8 mouse cellular contexts compared by ENCODE assay signal in the genomic region with DNA sequence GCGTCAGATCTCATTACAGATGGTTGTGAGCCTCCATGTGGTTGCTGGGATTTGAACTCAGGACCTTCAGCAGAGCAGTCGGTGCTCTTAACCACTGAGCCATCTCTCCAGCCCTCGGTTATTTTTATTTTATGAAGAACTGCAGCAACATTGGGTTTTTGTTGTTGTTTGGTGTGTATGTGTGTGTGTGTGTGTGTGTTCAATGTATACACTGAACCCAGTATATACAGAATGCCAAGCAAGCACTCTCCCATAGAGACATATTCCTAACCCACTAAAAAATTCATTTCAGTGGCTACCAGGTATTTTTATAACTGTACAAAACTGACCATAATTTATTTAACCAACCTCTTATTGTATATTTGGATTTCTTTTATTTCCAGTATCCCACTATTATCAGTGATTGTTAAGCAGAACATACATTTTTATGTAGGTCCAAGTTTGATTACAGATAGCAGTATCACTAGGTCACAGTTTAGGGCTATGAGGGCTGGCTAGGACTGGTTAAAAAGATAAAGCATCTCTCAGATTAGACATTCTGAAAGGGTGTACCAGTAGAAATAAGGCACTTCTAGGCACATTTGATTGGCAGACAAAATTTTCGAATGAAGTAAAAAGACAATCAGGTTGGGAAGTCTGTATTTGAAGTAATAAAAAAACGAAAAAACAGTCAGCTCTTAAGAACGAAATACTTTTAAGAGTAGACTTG. TPM values are rescaled to one million over a fixed set of nuclear protein-coding genes. Genes with fewer than 3 reads are reported as not detected.
DNase-seq lines count a peak whose midpoint lies in the region; ATAC-seq and TF ChIP-seq lines count a peak whose summit lies in the region.
"Had no signal": no experiment of that assay in that cellular context is flagged by ENCODE, and none has a peak within 500 bp of the region (broad histone marks: within the 10 kb centered on the region; RNA-seq: fewer than 3 reads in every experiment).

No protein-coding gene starts in this region.

- no peaks in the 10 kb centered on the region for H3K27me3 ChIP-seq in forebrain, postnatal 0 days (ENCODE audit: insufficient read depth, low read length)
- no peaks in the 10 kb centered on the region for H3K27me3 ChIP-seq in liver, embryonic 14.5 days (ENCODE audit: control insufficient read depth, insufficient read depth, low read length)

- no peak overlapping the region for H3K27ac ChIP-seq in forebrain, postnatal 0 days (ENCODE audit: low read depth, low read length)
- peak overlapping the region; percentile 94 for H3K27ac ChIP-seq in liver, embryonic 14.5 days

- no peaks in the 10 kb centered on the region for H3K9me3 ChIP-seq in forebrain, postnatal 0 days (ENCODE audit: low read length)
- H3K9me3 ChIP-seq in liver, embryonic 14.5 days (ENCODE audit: control insufficient read depth, low read length): no peaks in the 10 kb centered on the region

- TF ChIP-seq CTCF in forebrain, postnatal 0 days (IDR thresholded peaks at IDR 0.05; ENCODE audit: low read depth): no peak; the same call in 1 of the 2 replicates
- no peak for TF ChIP-seq CTCF in liver, embryonic 14.5 days (IDR thresholded peaks at IDR 0.05; ENCODE audit: low read depth)

- DNase-seq in 416B (ENCODE audit: low read depth) (peak; percentile 45), A20 (ENCODE audit: low read depth, low spot score) (peak; percentile 52)
- no peak for DNase-seq in forebrain, postnatal 0 days
- peak; percentile 73 to 80 (median 74) for DNase-seq in liver, embryonic 14.5 days (ENCODE audit: low read depth in 3 of 3, low spot score in 3 of 3)
- no peak for DNase-seq in thymus, postnatal 10 days (ENCODE audit: low spot score in 2 of 2)
- no peak for DNase-seq in cerebellum, adult 9-11 months
- DNase-seq in thymus, postnatal 14 days: no peak

- peak; percentile 95 for TF ChIP-seq EP300 in liver, embryonic 14.5 days (IDR thresholded peaks at IDR 0.05; ENCODE audit: low read depth)

- H3K36me3 ChIP-seq in forebrain, postnatal 0 days (ENCODE audit: insufficient read depth): peaks cover 6% of the 10 kb centered on the region
- H3K36me3 ChIP-seq in liver, embryonic 14.5 days (replicated peaks; ENCODE audit: control insufficient read depth, insufficient read depth, low read depth): peaks cover 3% of the 10 kb centered on the region

- peak overlapping the region; percentile 58 for H3K4me3 ChIP-seq in forebrain, postnatal 0 days (ENCODE audit: low read depth, low read length)
- H3K4me3 ChIP-seq in liver, embryonic 14.5 days (ENCODE audit: insufficient read depth in 1 of 2, low read depth in 2 of 2, low read length in 2 of 2): peak overlapping the region; percentile 83; a peak in 3 of 4 replicates

- peaks cover 9% of the 10 kb centered on the region for H3K4me1 ChIP-seq in forebrain, postnatal 0 days (ENCODE audit: insufficient read depth)
- H3K4me1 ChIP-seq in liver, embryonic 14.5 days (replicated peaks; ENCODE audit: control insufficient read depth in 2 of 2, insufficient read depth in 2 of 2, low read length in 1 of 2): peaks cover 33 to 42% of the 10 kb centered on the region in 2 experiments

- ATAC-seq in forebrain, postnatal 0 days: no peak
- peak; percentile 21 for ATAC-seq in liver, embryonic 14.5 days (ENCODE audit: insufficient read depth)

- no peak overlapping the region for H3K9ac ChIP-seq in forebrain, postnatal 0 days
- peak overlapping the region; percentile 98 for H3K9ac ChIP-seq in liver, embryonic 14.5 days (replicated peaks)

- H3K4me2 ChIP-seq in forebrain, postnatal 0 days (ENCODE audit: low read depth): peak overlapping the region; percentile 74
- H3K4me2 ChIP-seq in liver, embryonic 14.5 days (ENCODE audit: low read depth): peak overlapping the region; percentile 97

- 55% methylated on average over 6 of the region's 6 CpGs for WGBS in forebrain, postnatal 0 days
- 28% methylated on average over 6 of the region's 6 CpGs for WGBS in liver, embryonic 14.5 days (ENCODE audit: insufficient replicate concordance)

RNA-seq across cellular contexts. Expression of a gene that starts 0.9 kb away (rescaled TPM):
- 101 and 104 TPM in 2 replicates for total RNA-seq in forebrain, postnatal 0 days (2014; rRNA removed)
- 89.4 and 103 TPM in 2 replicates for polyA plus RNA-seq in forebrain, postnatal 0 days (2015; fragmentation: Nextera tagmentation; extraction: Ambion mirVana)
- 25.4 and 30.9 TPM in 2 replicates for polyA plus RNA-seq in liver, embryonic 14.5 days (2012; rRNA removed)
- polyA plus RNA-seq in liver, embryonic 14.5 days (2014; fragmentation: Nextera tagmentation; extraction: Ambion mirVana): 47.5 and 51.2 TPM in 2 replicates

RNA-seq across cellular contexts. Expression of a gene that starts 1.3 kb away (rescaled TPM):
- not detected in 2 replicates for total RNA-seq in forebrain, postnatal 0 days (2014; rRNA removed)
- polyA plus RNA-seq in forebrain, postnatal 0 days (2015; fragmentation: Nextera tagmentation; extraction: Ambion mirVana): not detected in 2 replicates
- 0.95 and 1.3 TPM in 2 replicates for polyA plus RNA-seq in liver, embryonic 14.5 days (2012; rRNA removed)
- polyA plus RNA-seq in liver, embryonic 14.5 days (2014; fragmentation: Nextera tagmentation; extraction: Ambion mirVana): 1.8 and 2.1 TPM in 2 replicates
- total RNA-seq: hematopoietic stem cell, adult 5-6 weeks had no signal

RNA-seq across cellular contexts. Expression of a gene that starts 16.5 kb away (rescaled TPM):
- 0.23 TPM in 1 of 2 replicates, not detected in the other for total RNA-seq in forebrain, postnatal 0 days (2014; rRNA removed)
- 0.20 and 0.22 TPM in 2 replicates for polyA plus RNA-seq in forebrain, postnatal 0 days (2015; fragmentation: Nextera tagmentation; extraction: Ambion mirVana)
- 0.19 and 0.38 TPM in 2 replicates for polyA plus RNA-seq in liver, embryonic 14.5 days (2012; rRNA removed)
- polyA plus RNA-seq in liver, embryonic 14.5 days (2014; fragmentation: Nextera tagmentation; extraction: Ambion mirVana): 0.37 and 0.58 TPM in 2 replicates
- total RNA-seq: hematopoietic stem cell, adult 5-6 weeks had no signal

RNA-seq across cellular contexts. Expression of a gene that starts 18.8 kb away (rescaled TPM):
- total RNA-seq in forebrain, postnatal 0 days (2014; rRNA removed): 23.6 and 24.5 TPM in 2 replicates
- 9.8 and 12.5 TPM in 2 replicates for polyA plus RNA-seq in forebrain, postnatal 0 days (2015; fragmentation: Nextera tagmentation; extraction: Ambion mirVana)
- 19.6 and 21.9 TPM in 2 replicates for polyA plus RNA-seq in liver, embryonic 14.5 days (2012; rRNA removed)
- 15.6 and 20.6 TPM in 2 replicates for polyA plus RNA-seq in liver, embryonic 14.5 days (2014; fragmentation: Nextera tagmentation; extraction: Ambion mirVana)

RNA-seq across cellular contexts. Expression of a gene that starts 19.0 kb away (rescaled TPM):
- 136 and 138 TPM in 2 replicates for total RNA-seq in forebrain, postnatal 0 days (2014; rRNA removed)
- 219 and 238 TPM in 2 replicates for polyA plus RNA-seq in forebrain, postnatal 0 days (2015; fragmentation: Nextera tagmentation; extraction: Ambion mirVana)
- polyA plus RNA-seq in liver, embryonic 14.5 days (2012; rRNA removed): 32.0 and 51.1 TPM in 2 replicates
- polyA plus RNA-seq in liver, embryonic 14.5 days (2014; fragmentation: Nextera tagmentation; extraction: Ambion mirVana): 99.9 and 103 TPM in 2 replicates

Comparison
In these comparisons a context has a peak if more than half of its experiments do, and no peak if none do; other contexts are left out.
1. DNase-seq: peak in 416B (single experiment), A20 (single experiment) and liver, embryonic 14.5 days (3 of 3); none in forebrain, postnatal 0 days (single experiment), thymus, postnatal 10 days (0 of 2), cerebellum, adult 9-11 months (single experiment) and thymus, postnatal 14 days (single experiment).